Mouse (Mus musculus) R1 (cell line): ENCODE data around the gene Hsdl2.
"Not testable (repeated sequence)": the region's sequence is repeated elsewhere in the genome, so short reads cannot be mapped to it uniquely, and the experiment has no call there.

Source experiments
- DNase-seq: peaks from one replicate; pipeline ENCODE4 v3.0.0-alpha.2; 2018; ENCODE audit warnings: low read depth, low spot score

Gene Hsdl2

GRCm38 (mm10) chr4:59564128-59564527, 17.2 kb upstream of the Hsdl2 start:
- no peak for DNase-seq

- DNase-seq, result no peak
Measured at GRCm38 (mm10) chr4:59565571-59566188, 15.7 kb upstream of the Hsdl2 start.

GRCm38 (mm10) chr4:59567576-59568260, 13.6 kb upstream of the Hsdl2 start:
- no peak for DNase-seq

- peak; percentile 77 for DNase-seq
Measured at GRCm38 (mm10) chr4:59569538-59569937, 11.8 kb upstream of the Hsdl2 start.

GRCm38 (mm10) chr4:59570519-59570918, 10.8 kb upstream of the Hsdl2 start:
- not testable (repeated sequence) for DNase-seq

GRCm38 (mm10) chr4:59572521-59573118, 8.7 kb upstream of the Hsdl2 start:
- DNase-seq, result peak; percentile 37

GRCm38 (mm10) chr4:59575184-59575958, 6.0 kb upstream of the Hsdl2 start:
- DNase-seq, result no peak

- DNase-seq, result peak; percentile 71
Measured at GRCm38 (mm10) chr4:59580495-59581281, 675 bp upstream of the Hsdl2 start.

- DNase-seq, result no peak
Measured at GRCm38 (mm10) chr4:59582186-59582585, 823 bp downstream of the Hsdl2 start.

- DNase-seq, result no peak
Measured at GRCm38 (mm10) chr4:59585097-59585496, 3.7 kb downstream of the Hsdl2 start.

- no peak for DNase-seq
Measured at GRCm38 (mm10) chr4:59587215-59587871, 6.0 kb downstream of the Hsdl2 start.

GRCm38 (mm10) chr4:59587872-59588226, 6.5 kb downstream of the Hsdl2 start:
- DNase-seq, result no peak

GRCm38 (mm10) chr4:59594614-59595013, 13.3 kb downstream of the Hsdl2 start:
- DNase-seq, result no peak

- no peak for DNase-seq
Measured at GRCm38 (mm10) chr4:59596556-59596955, 15.2 kb downstream of the Hsdl2 start.

GRCm38 (mm10) chr4:59602704-59603103, 21.3 kb downstream of the Hsdl2 start:
- DNase-seq, result peak; percentile 33

- DNase-seq, result no peak
Measured at GRCm38 (mm10) chr4:59604892-59605291, 23.5 kb downstream of the Hsdl2 start.

GRCm38 (mm10) chr4:59605501-59605900, 24.1 kb downstream of the Hsdl2 start:
- DNase-seq, result no peak

GRCm38 (mm10) chr4:59610411-59610810, 29.0 kb downstream of the Hsdl2 start:
- DNase-seq, result no peak

GRCm38 (mm10) chr4:59614986-59615385, 33.6 kb downstream of the Hsdl2 start:
- peak; percentile 36 for DNase-seq

- no peak for DNase-seq
Measured at GRCm38 (mm10) chr4:59619611-59620245, 38.4 kb downstream of the Hsdl2 start.

GRCm38 (mm10) chr4:59625676-59625997, 44.3 kb downstream of the Hsdl2 start:
- no peak for DNase-seq
